Mouse (Mus musculus): ENCODE data around the gene 4930469K13Rik. TPM values are rescaled to one million over a fixed set of nuclear protein-coding genes. Genes with fewer than 3 reads are reported as not detected.

The 4930469K13Rik gene
- polyA plus RNA-seq, 1 experiment: 22.3 TPM

DNA sequence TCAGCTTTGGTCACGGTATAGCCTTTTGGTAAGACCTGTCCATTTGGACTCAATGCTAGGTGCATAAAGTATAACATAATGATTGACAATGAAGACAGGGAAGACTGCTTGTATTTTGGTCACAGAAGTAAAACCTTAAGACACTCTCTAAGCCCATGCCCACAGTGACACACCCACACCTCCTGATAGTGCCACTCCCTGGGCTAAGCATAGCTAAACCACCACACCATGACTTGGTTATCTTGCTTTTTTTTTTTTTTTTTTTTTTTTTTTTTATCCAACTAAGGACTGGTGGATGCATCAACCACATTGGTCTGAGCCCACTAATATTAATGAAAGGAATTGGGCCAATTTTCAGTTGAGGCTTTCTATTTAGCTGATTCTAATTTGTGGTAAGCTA lies 10.9 kb upstream of the 4930469K13Rik start:
- Histone ChIP-seq H3K27ac (ENCODE audit: control insufficient read depth, insufficient read depth, low read depth, low read length) (no peak overlapping the region), H3K4me1 (ENCODE audit: control insufficient read depth, insufficient read depth, low read length) (no peaks in the 10 kb centered on the region), H3K36me3 (ENCODE audit: control insufficient read depth, insufficient read depth, low read length) (no peaks in the 10 kb centered on the region), H3K27me3 (ENCODE audit: control insufficient read depth, insufficient read depth, low read length) (no peaks in the 10 kb centered on the region), H3K4me3 (ENCODE audit: control insufficient read depth, low read depth, low read length) (no peak overlapping the region)
- TF ChIP-seq CTCF (IDR thresholded peaks at IDR 0.05; ENCODE audit: control insufficient read depth, insufficient read depth, insufficient replicate concordance, low read depth, low read length) (no peak), POLR2A (IDR thresholded peaks at IDR 0.05; ENCODE audit: control insufficient read depth, low read depth, low read length) (no peak)

GRCm38 (mm10) chr11:34104919-34105318 lies 6.6 kb upstream of the 4930469K13Rik start:
- H3K4me1 ChIP-seq (ENCODE audit: control insufficient read depth, insufficient read depth, low read length): no peaks in the 10 kb centered on the region
- H3K27ac ChIP-seq (ENCODE audit: control insufficient read depth, insufficient read depth, low read depth, low read length): no peak overlapping the region
- no peaks in the 10 kb centered on the region for H3K27me3 ChIP-seq (ENCODE audit: control insufficient read depth, insufficient read depth, low read length)
- no peak for TF ChIP-seq CTCF (IDR thresholded peaks at IDR 0.05; ENCODE audit: control insufficient read depth, insufficient read depth, insufficient replicate concordance, low read depth, low read length)
- TF ChIP-seq POLR2A (IDR thresholded peaks at IDR 0.05; ENCODE audit: control insufficient read depth, low read depth, low read length): no peak
- no peak overlapping the region for H3K4me3 ChIP-seq (ENCODE audit: control insufficient read depth, low read depth, low read length)
- no peaks in the 10 kb centered on the region for H3K36me3 ChIP-seq (ENCODE audit: control insufficient read depth, insufficient read depth, low read length)

- H3K4me3 ChIP-seq (ENCODE audit: control insufficient read depth, low read depth, low read length): no peak overlapping the region
- no peaks in the 10 kb centered on the region for H3K36me3 ChIP-seq (ENCODE audit: control insufficient read depth, insufficient read depth, low read length)
- H3K4me1 ChIP-seq (ENCODE audit: control insufficient read depth, insufficient read depth, low read length): peaks cover 4% of the 10 kb centered on the region; the same call in 1 of the 2 replicates
- no peaks in the 10 kb centered on the region for H3K27me3 ChIP-seq (ENCODE audit: control insufficient read depth, insufficient read depth, low read length)
- H3K27ac ChIP-seq (ENCODE audit: control insufficient read depth, insufficient read depth, low read depth, low read length): no peak overlapping the region
- TF ChIP-seq CTCF (IDR thresholded peaks at IDR 0.05; ENCODE audit: control insufficient read depth, insufficient read depth, insufficient replicate concordance, low read depth, low read length) (no peak), POLR2A (IDR thresholded peaks at IDR 0.05; ENCODE audit: control insufficient read depth, low read depth, low read length) (no peak)
Observed at GRCm38 (mm10) chr11:34101827-34102226, 3.5 kb upstream of the 4930469K13Rik start.

DNA sequence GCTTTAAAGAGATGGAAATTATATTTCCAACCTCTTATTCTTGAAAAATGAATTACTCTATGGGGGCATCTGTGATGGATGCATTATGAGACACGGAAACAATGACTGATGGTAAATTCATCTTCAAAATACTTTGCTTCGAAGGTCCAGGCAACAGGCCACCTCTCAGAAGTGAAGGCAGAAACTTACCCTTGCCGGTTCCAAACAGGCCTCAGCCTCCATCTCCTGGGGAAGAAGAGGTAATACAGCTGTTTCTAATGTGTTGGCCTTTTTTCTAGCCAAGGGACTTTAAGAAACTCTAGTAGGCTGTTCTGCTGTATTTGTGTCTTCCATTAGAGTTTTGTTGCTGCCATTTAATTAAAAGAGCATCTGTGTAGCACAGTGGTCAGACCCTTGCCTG lies 11.3 kb downstream of the 4930469K13Rik start:
- H3K4me1 ChIP-seq (ENCODE audit: control insufficient read depth, insufficient read depth, low read length): no peaks in the 10 kb centered on the region
- no peaks in the 10 kb centered on the region for H3K27me3 ChIP-seq (ENCODE audit: control insufficient read depth, insufficient read depth, low read length)
- no peak for TF ChIP-seq POLR2A (IDR thresholded peaks at IDR 0.05; ENCODE audit: control insufficient read depth, low read depth, low read length)
- no peak overlapping the region for H3K27ac ChIP-seq (ENCODE audit: control insufficient read depth, insufficient read depth, low read depth, low read length)
- no peaks in the 10 kb centered on the region; the same call in 1 of the 2 replicates for H3K36me3 ChIP-seq (ENCODE audit: control insufficient read depth, insufficient read depth, low read length)
- no peak overlapping the region for H3K4me3 ChIP-seq (ENCODE audit: control insufficient read depth, low read depth, low read length)

DNA sequence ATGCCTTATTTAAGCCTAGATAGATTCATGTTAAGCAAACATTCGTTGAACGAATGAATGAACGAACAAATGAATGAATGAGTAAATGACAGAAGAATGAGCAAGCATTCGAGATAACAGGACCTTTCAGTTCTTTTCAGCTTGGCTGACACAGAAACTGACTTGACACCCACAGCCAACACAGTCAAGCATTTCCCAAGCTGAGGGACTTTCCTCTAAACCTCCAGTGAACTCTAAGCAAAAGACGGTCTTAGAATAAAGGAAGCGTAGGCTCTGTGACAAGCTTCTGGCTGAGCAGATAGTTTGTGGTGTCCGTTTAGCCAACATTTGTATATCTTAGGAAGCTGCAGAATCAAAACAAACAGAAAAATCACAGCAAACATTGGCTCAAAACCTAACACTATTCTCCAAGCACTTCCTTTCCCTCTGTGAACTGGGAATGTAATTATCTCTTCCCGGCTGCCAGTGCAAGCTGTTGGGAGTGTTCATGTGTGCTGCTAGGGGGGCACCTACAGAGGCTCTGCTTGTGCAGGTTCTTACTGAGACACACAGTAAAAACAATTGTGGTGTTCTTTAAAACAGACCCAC lies 12.1 kb downstream of the 4930469K13Rik start:
- H3K4me1 ChIP-seq (ENCODE audit: control insufficient read depth, insufficient read depth, low read length): no peaks in the 10 kb centered on the region
- H3K27ac ChIP-seq (ENCODE audit: control insufficient read depth, insufficient read depth, low read depth, low read length): no peak overlapping the region
- no peak for TF ChIP-seq POLR2A (IDR thresholded peaks at IDR 0.05; ENCODE audit: control insufficient read depth, low read depth, low read length)
- no peak for TF ChIP-seq CTCF (IDR thresholded peaks at IDR 0.05; ENCODE audit: control insufficient read depth, insufficient read depth, insufficient replicate concordance, low read depth, low read length)
- H3K4me3 ChIP-seq (ENCODE audit: control insufficient read depth, low read depth, low read length): no peak overlapping the region
- H3K36me3 ChIP-seq (ENCODE audit: control insufficient read depth, insufficient read depth, low read length): no peaks in the 10 kb centered on the region; the same call in 1 of the 2 replicates
- H3K27me3 ChIP-seq (ENCODE audit: control insufficient read depth, insufficient read depth, low read length): no peaks in the 10 kb centered on the region

- Histone ChIP-seq H3K4me3 (ENCODE audit: control insufficient read depth, low read depth, low read length) (no peak overlapping the region), H3K27ac (ENCODE audit: control insufficient read depth, insufficient read depth, low read depth, low read length) (no peak overlapping the region), H3K27me3 (ENCODE audit: control insufficient read depth, insufficient read depth, low read length) (no peaks in the 10 kb centered on the region), H3K36me3 (ENCODE audit: control insufficient read depth, insufficient read depth, low read length) (no peaks in the 10 kb centered on the region; the same call in 1 of the 2 replicates), H3K4me1 (ENCODE audit: control insufficient read depth, insufficient read depth, low read length) (no peaks in the 10 kb centered on the region)
- TF ChIP-seq CTCF (IDR thresholded peaks at IDR 0.05; ENCODE audit: control insufficient read depth, insufficient read depth, insufficient replicate concordance, low read depth, low read length) (no peak), POLR2A (IDR thresholded peaks at IDR 0.05; ENCODE audit: control insufficient read depth, low read depth, low read length) (no peak)
Observed at GRCm38 (mm10) chr11:34084639-34085038, 13.7 kb downstream of the 4930469K13Rik start.

DNA sequence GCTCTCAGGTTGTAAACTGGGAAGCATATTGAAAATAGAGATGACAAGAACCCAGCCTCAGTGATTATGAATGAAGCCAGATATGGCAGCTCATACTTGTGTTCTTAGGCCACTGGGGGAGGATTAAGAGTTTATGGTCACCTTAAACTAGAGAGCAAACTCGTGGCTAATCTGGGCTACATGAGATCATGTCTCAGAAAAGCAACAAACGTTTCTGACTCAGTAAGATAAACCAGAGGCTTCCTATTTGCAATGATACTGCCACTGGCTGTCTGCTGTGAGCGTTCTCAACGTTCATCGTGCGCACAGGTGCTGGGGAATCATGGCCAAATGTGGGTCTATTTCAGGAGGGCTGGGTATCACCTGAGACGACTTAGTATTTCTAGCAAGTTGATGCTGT lies 14.6 kb downstream of the 4930469K13Rik start:
- Histone ChIP-seq H3K36me3 (ENCODE audit: control insufficient read depth, insufficient read depth, low read length) (no peaks in the 10 kb centered on the region; the same call in 1 of the 2 replicates), H3K4me1 (ENCODE audit: control insufficient read depth, insufficient read depth, low read length) (no peaks in the 10 kb centered on the region), H3K27ac (ENCODE audit: control insufficient read depth, insufficient read depth, low read depth, low read length) (no peak overlapping the region), H3K27me3 (ENCODE audit: control insufficient read depth, insufficient read depth, low read length) (no peaks in the 10 kb centered on the region), H3K4me3 (ENCODE audit: control insufficient read depth, low read depth, low read length) (no peak overlapping the region)
- TF ChIP-seq POLR2A (IDR thresholded peaks at IDR 0.05; ENCODE audit: control insufficient read depth, low read depth, low read length) (no peak), CTCF (IDR thresholded peaks at IDR 0.05; ENCODE audit: control insufficient read depth, insufficient read depth, insufficient replicate concordance, low read depth, low read length) (no peak)
